Mouse (Mus musculus) intestine, postnatal 0 days (tissue): ENCODE data around the gene Fbxw4. TPM values are rescaled to one million over a fixed set of nuclear protein-coding genes. Genes with fewer than 3 reads are reported as not detected.

Experiments used
- ATAC-seq: fragments of 200-750 bp; cut with Nextera tagmentation; 2 replicates; pipeline ENCODE4 v1.8.0; 2017; ENCODE audit warnings: mild to moderate bottlenecking, moderate TSS enrichment, moderate library complexity
- H3K27ac ChIP-seq: fragments of 300-500 bp; sonication (generic); 2 replicates; pipeline ENCODE4 v1.5.1; 2014; ENCODE audit warnings: mild to moderate bottlenecking, low read depth, low read length, moderate library complexity
- H3K27me3 ChIP-seq: fragments of 300-500 bp; sonication (generic); replicated peaks from 2 replicates; pipeline ENCODE4 v1.6.1; 2014; ENCODE audit warnings: low read length, mixed read lengths; ENCODE audit not compliant: control insufficient read depth, insufficient read depth
- H3K36me3 ChIP-seq: fragments of 300-500 bp; sonication (generic); 2 replicates; pipeline ENCODE4 v1.6.1; 2014; ENCODE audit warnings: mild to moderate bottlenecking, moderate library complexity; ENCODE audit not compliant: control insufficient read depth, insufficient read depth
- H3K4me1 ChIP-seq: fragments of 300-500 bp; sonication (generic); replicated peaks from 2 replicates; pipeline ENCODE4 v1.6.1; 2014; ENCODE audit warnings: antibody characterized with exemption, low read length, mixed read lengths; ENCODE audit not compliant: control insufficient read depth, insufficient read depth
- H3K4me2 ChIP-seq: fragments of 300-500 bp; sonication (generic); replicated peaks from 2 replicates; pipeline ENCODE4 v1.6.1; 2014; ENCODE audit warnings: low read depth, mild to moderate bottlenecking, moderate library complexity
- H3K4me3 ChIP-seq: fragments of 300-500 bp; sonication (generic); 2 replicates; pipeline ENCODE4 v1.5.1; 2014; ENCODE audit warnings: low read depth, low read length
- H3K9ac ChIP-seq: fragments of 300-500 bp; sonication (generic); 2 replicates; pipeline ENCODE4 v1.6.1; 2014; ENCODE audit warnings: mild to moderate bottlenecking, low read depth, low read length
- H3K9me3 ChIP-seq: fragments of 300-500 bp; sonication (generic); 2 replicates; pipeline ENCODE4 v1.6.1; 2016; ENCODE audit warnings: mixed run types; ENCODE audit not compliant: control insufficient read depth
- CTCF ChIP-seq: sonication (generic); IDR thresholded peaks from 2 replicates; pipeline ENCODE4 v1.5.1; 2016; ENCODE audit warnings: low read depth, mild to moderate bottlenecking, control low read depth, antibody characterized with exemption, moderate library complexity
- WGBS: fragments of 180-500 bp; shearing (Covaris S2); extraction: QIAGEN DNeasy Blood & Tissue Kit; methylation state at CpG from one replicate; pipeline ENCODE4 v1.1.7; 2014; 5-methylcytosine and 5-hydroxymethylcytosine counted together
- polyA plus RNA-seq: library from polyadenylated mRNA; unstranded; fragments of >200 nt; fragmentation: Nextera tagmentation; extraction: Ambion mirVana; gene quantifications from 2 replicates; pipeline ENCODE4 v1.2.1, GENCODE M21; 2015

Fbxw4 gene
- polyA plus RNA-seq, 1 experiment from 2014 or later = 2.6 TPM

- no peaks in the 10 kb centered on the region for H3K9me3 ChIP-seq
- H3K27me3 ChIP-seq = no peaks in the 10 kb centered on the region
- H3K4me3 ChIP-seq = no peak overlapping the region
- peaks cover 16% of the 10 kb centered on the region; the same call in 1 of the 2 replicates for H3K4me1 ChIP-seq
- no peak overlapping the region for H3K9ac ChIP-seq
- peaks cover 38% of the 10 kb centered on the region for H3K36me3 ChIP-seq
- no peak for TF ChIP-seq CTCF
- no peak overlapping the region for H3K4me2 ChIP-seq
- 0 out of 2 replicates have a peak, but pooled peaks have one; percentile 20 for ATAC-seq
- 54% methylated on average over 7 of the region's 7 CpGs for WGBS
- no peak overlapping the region for H3K27ac ChIP-seq
Measured at GRCm38 (mm10) chr19:45574339-45574898, 85.7 kb downstream of the Fbxw4 start.

GRCm38 (mm10) chr19:45573861-45574267 lies 86.2 kb downstream of the Fbxw4 start:
- H3K4me3 ChIP-seq = no peak overlapping the region
- peak; percentile 57 for ATAC-seq
- WGBS = 29% methylated on average over 6 of the region's 6 CpGs
- no peak overlapping the region for H3K27ac ChIP-seq
- H3K4me1 ChIP-seq = peaks cover 16% of the 10 kb centered on the region; the same call in 1 of the 2 replicates
- no peak overlapping the region for H3K4me2 ChIP-seq
- peaks cover 34% of the 10 kb centered on the region for H3K36me3 ChIP-seq
- H3K9me3 ChIP-seq = no peaks in the 10 kb centered on the region
- no peaks in the 10 kb centered on the region for H3K27me3 ChIP-seq
- peak; percentile 97 for TF ChIP-seq CTCF
- H3K9ac ChIP-seq = no peak overlapping the region

GRCm38 (mm10) chr19:45573033-45573432 lies 87.1 kb downstream of the Fbxw4 start:
- ATAC-seq = no peak
- no peak overlapping the region for H3K4me3 ChIP-seq
- no peak for TF ChIP-seq CTCF
- no peak overlapping the region for H3K9ac ChIP-seq
- no peaks in the 10 kb centered on the region for H3K9me3 ChIP-seq
- no peak overlapping the region for H3K27ac ChIP-seq
- peaks cover 27% of the 10 kb centered on the region; the same call in 1 of the 2 replicates for H3K36me3 ChIP-seq
- H3K4me1 ChIP-seq = peaks cover 16% of the 10 kb centered on the region; the same call in 1 of the 2 replicates
- H3K4me2 ChIP-seq = no peak overlapping the region
- WGBS = 81% methylated on average over 6 of the region's 6 CpGs
- H3K27me3 ChIP-seq = no peaks in the 10 kb centered on the region

- no peak overlapping the region for H3K27ac ChIP-seq
- no peak overlapping the region for H3K9ac ChIP-seq
- no peak overlapping the region for H3K4me3 ChIP-seq
- H3K9me3 ChIP-seq = no peaks in the 10 kb centered on the region
- peaks cover 8% of the 10 kb centered on the region; the same call in 1 of the 2 replicates for H3K36me3 ChIP-seq
- no peaks in the 10 kb centered on the region for H3K27me3 ChIP-seq
- H3K4me2 ChIP-seq = no peak overlapping the region
- 61% methylated on average over 14 of the region's 14 CpGs for WGBS
- no peak for ATAC-seq
- no peaks in the 10 kb centered on the region for H3K4me1 ChIP-seq
- no peak for TF ChIP-seq CTCF
Measured at GRCm38 (mm10) chr19:45567367-45567766, 92.7 kb downstream of the Fbxw4 start.

- no peak for TF ChIP-seq CTCF
- H3K9ac ChIP-seq = no peak overlapping the region
Measured at GRCm38 (mm10) chr19:45565925-45566715, 94.0 kb downstream of the Fbxw4 start.

GRCm38 (mm10) chr19:45560153-45560890 lies 99.8 kb downstream of the Fbxw4 start, which contains the start of the genes Poll and Gm17018:
Gene Poll (minus strand): TSS chr19:45560531.
Gene Gm17018 (plus strand): TSS chr19:45560615.
- H3K9me3 ChIP-seq = no peaks in the 10 kb centered on the region
- TF ChIP-seq CTCF = no peak
- ATAC-seq = peak; percentile 79
- no peaks in the 10 kb centered on the region for H3K4me1 ChIP-seq
- under 1% methylated on average over 35 of the region's 35 CpGs for WGBS
- no peaks in the 10 kb centered on the region for H3K27me3 ChIP-seq
- H3K4me3 ChIP-seq = peak within 1 kb of the TSS; percentile 82
- H3K4me2 ChIP-seq = peak within 1 kb of the TSS; percentile 95
- peak within 1 kb of the TSS; percentile 15; the same call in 1 of the 2 replicates for H3K27ac ChIP-seq
- H3K9ac ChIP-seq = peak within 1 kb of the TSS; percentile 74
- no peaks in the 10 kb centered on the region; the same call in 1 of the 2 replicates for H3K36me3 ChIP-seq

More at GRCm38 (mm10) chr19:45565925-45566715, 94.0 kb downstream of the Fbxw4 start:
- no peaks in the 10 kb centered on the region for H3K9me3 ChIP-seq
- no peaks in the 10 kb centered on the region for H3K27me3 ChIP-seq
- peaks cover 4% of the 10 kb centered on the region; the same call in 1 of the 2 replicates for H3K36me3 ChIP-seq
- H3K4me1 ChIP-seq = no peaks in the 10 kb centered on the region
- H3K4me2 ChIP-seq = no peak overlapping the region
- 70% methylated on average over 15 of the region's 15 CpGs for WGBS
- H3K4me3 ChIP-seq = no peak overlapping the region
- no peak overlapping the region for H3K27ac ChIP-seq
- ATAC-seq = no peak
